Mouse (Mus musculus): ENCODE data around the gene Prkci.

- TF ChIP-seq GATA1 (IDR thresholded peaks at IDR 0.05; ENCODE audit: borderline replicate concordance, low read length) = no peak
- TF ChIP-seq FLI1 (IDR thresholded peaks at IDR 0.05; ENCODE audit: low read length) = no peak
Measured at GRCm38 (mm10) chr3:31027718-31028117, 32.2 kb downstream of the Prkci start.
